Mouse (Mus musculus): ENCODE measurements at regions not wholly inside any gene's neighbourhood (a gene's known extent, or its start where the extent isn't known, plus 50 kb on each side); places are given as distances from the start of the nearest gene placed in this dataset.

DNA sequence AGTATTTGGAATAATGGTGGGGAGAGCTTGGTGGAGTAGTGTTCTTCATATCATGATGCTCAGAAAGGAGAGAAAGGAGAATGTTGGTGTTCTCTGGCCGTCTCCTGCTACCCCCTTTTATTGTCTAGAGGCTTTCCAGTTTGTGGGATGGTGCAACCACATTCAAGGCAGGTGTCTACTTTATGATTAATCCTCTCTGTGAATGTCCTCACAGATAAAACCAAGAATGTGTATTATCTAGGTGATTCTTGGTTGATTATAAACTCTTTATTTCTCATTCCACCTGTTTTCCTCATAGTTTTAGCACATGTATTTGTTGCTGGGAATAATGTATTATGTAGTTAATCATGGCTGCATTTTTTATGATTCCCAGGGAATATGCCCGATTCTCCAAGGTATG lies 910.9 kb upstream of the Lrrc6 start:
- Histone ChIP-seq H3K4me2 (ENCODE audit: low read depth, low read length) (no peak overlapping the region), H3K9ac (replicated peaks; ENCODE audit: low read depth, low read length) (no peak overlapping the region), H3K9me3 (replicated peaks; ENCODE audit: control insufficient read depth, low read length) (no peaks in the 10 kb centered on the region), H3K36me3 (replicated peaks; ENCODE audit: control insufficient read depth, insufficient read depth, low read length) (no peaks in the 10 kb centered on the region), H3K4me1 (ENCODE audit: control insufficient read depth, insufficient read depth) (no peaks in the 10 kb centered on the region), H3K27me3 (ENCODE audit: control insufficient read depth, insufficient read depth, low read length) (no peaks in the 10 kb centered on the region), H3K4me3 (ENCODE audit: low read depth, low read length) (no peak overlapping the region), H3K27ac (ENCODE audit: low read depth) (no peak overlapping the region)
- DNase-seq (ENCODE audit: low spot score) = no peak
- 82% methylated on average over 2 of the region's 2 CpGs for WGBS
- no peak for TF ChIP-seq EP300 (IDR thresholded peaks at IDR 0.05; ENCODE audit: low read depth)
- TF ChIP-seq CTCF (IDR thresholded peaks at IDR 0.05; ENCODE audit: low read depth) = no peak
- no peak for ATAC-seq (ENCODE audit: insufficient read depth, low read depth)

DNA sequence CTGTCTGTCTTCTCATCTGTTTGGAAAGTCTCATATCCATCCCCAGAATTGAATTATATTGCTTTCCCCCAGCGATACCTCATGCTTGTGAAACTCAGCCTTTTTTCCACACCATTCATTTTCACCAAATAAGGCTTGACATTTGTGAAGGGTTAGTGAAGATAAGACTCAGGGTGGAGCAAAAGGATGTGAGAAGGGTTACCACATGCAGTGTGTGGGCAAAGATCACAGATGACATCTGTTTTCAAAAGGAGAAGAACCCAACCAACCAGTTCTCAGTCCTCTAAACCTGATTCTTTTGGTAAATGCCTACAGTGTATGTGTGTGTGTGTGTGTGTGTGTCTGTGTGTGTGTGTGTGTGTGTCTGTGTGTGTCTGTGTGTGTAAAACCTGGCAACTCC lies 909.3 kb upstream of the Lrrc6 start:
- no peaks in the 10 kb centered on the region for H3K27me3 ChIP-seq (ENCODE audit: control insufficient read depth, insufficient read depth, low read length)
- no peaks in the 10 kb centered on the region for H3K36me3 ChIP-seq (replicated peaks; ENCODE audit: control insufficient read depth, insufficient read depth, low read length)
- no peak overlapping the region for H3K4me3 ChIP-seq (ENCODE audit: low read depth, low read length)
- no peak for DNase-seq (ENCODE audit: low spot score)
- no peaks in the 10 kb centered on the region for H3K9me3 ChIP-seq (replicated peaks; ENCODE audit: control insufficient read depth, low read length)
- ATAC-seq (ENCODE audit: insufficient read depth, low read depth) = no peak
- H3K4me2 ChIP-seq (ENCODE audit: low read depth, low read length) = no peak overlapping the region
- 0 out of 2 replicates have a peak, but pooled peaks cover 8% of the 10 kb centered on the region for H3K4me1 ChIP-seq (ENCODE audit: control insufficient read depth, insufficient read depth)
- 75% methylated on average over 1 of the region's 1 CpGs for WGBS
- H3K27ac ChIP-seq (ENCODE audit: low read depth) = no peak overlapping the region
- H3K9ac ChIP-seq (replicated peaks; ENCODE audit: low read depth, low read length) = no peak overlapping the region
- TF ChIP-seq EP300 (IDR thresholded peaks at IDR 0.05; ENCODE audit: low read depth) (no peak), CTCF (IDR thresholded peaks at IDR 0.05; ENCODE audit: low read depth) (no peak)

DNA sequence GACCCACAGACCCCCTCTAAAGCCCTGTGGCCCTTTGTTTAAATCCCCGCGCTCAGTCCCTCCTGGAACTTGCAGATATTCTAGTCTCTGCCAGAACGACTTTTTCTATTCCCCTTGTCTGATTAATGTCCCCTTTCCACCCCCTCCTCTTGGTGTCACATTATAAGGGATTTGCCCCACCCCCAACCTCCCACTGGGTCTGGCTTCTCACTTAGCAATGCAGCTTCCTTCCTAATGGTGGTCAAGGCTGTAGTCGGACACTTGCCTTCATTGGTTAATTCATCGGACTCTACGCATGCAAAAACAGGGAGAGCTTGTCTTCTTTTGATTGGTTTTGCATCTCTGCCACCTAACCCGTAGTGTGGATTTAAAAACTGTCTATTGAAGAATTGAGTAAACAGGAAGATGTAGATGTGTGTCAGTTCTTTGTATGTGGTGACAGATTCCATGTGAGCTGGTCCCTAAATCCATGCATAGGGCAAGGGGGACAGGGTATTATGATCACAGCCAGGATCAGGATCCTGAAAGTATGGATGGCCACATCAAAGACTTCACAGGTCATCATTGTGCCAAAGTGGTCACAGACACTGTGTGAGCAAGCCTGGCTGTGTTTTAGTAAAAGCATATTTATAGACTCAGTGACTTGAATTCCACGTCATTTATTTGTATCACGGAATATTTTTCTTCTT lies 908.3 kb upstream of the Lrrc6 start:
- no peak for TF ChIP-seq CTCF (IDR thresholded peaks at IDR 0.05; ENCODE audit: low read depth)
- no peak for TF ChIP-seq EP300 (IDR thresholded peaks at IDR 0.05; ENCODE audit: low read depth)
- Histone ChIP-seq H3K36me3 (replicated peaks; ENCODE audit: control insufficient read depth, insufficient read depth, low read length) (no peaks in the 10 kb centered on the region), H3K9me3 (replicated peaks; ENCODE audit: control insufficient read depth, low read length) (no peaks in the 10 kb centered on the region), H3K27me3 (ENCODE audit: control insufficient read depth, insufficient read depth, low read length) (no peaks in the 10 kb centered on the region), H3K9ac (replicated peaks; ENCODE audit: low read depth, low read length) (no peak overlapping the region), H3K4me1 (ENCODE audit: control insufficient read depth, insufficient read depth) (0 out of 2 replicates have a peak, but pooled peaks cover 8% of the 10 kb centered on the region), H3K4me2 (ENCODE audit: low read depth, low read length) (no peak overlapping the region), H3K27ac (ENCODE audit: low read depth) (no peak overlapping the region), H3K4me3 (ENCODE audit: low read depth, low read length) (no peak overlapping the region)
- ATAC-seq (ENCODE audit: insufficient read depth, low read depth) (no peak), DNase-seq (ENCODE audit: low spot score) (no peak)
- 72% methylated on average over 9 of the region's 9 CpGs for WGBS

- TF ChIP-seq EP300 (IDR thresholded peaks at IDR 0.05; ENCODE audit: low read depth) = no peak
- TF ChIP-seq CTCF (IDR thresholded peaks at IDR 0.05; ENCODE audit: low read depth) = no peak
- Histone ChIP-seq H3K27ac (ENCODE audit: low read depth) (no peak overlapping the region), H3K4me2 (ENCODE audit: low read depth, low read length) (no peak overlapping the region), H3K27me3 (ENCODE audit: control insufficient read depth, insufficient read depth, low read length) (no peaks in the 10 kb centered on the region), H3K9me3 (replicated peaks; ENCODE audit: control insufficient read depth, low read length) (no peaks in the 10 kb centered on the region), H3K36me3 (replicated peaks; ENCODE audit: control insufficient read depth, insufficient read depth, low read length) (no peaks in the 10 kb centered on the region), H3K9ac (replicated peaks; ENCODE audit: low read depth, low read length) (no peak overlapping the region), H3K4me3 (ENCODE audit: low read depth, low read length) (no peak overlapping the region), H3K4me1 (ENCODE audit: control insufficient read depth, insufficient read depth) (0 out of 2 replicates have a peak, but pooled peaks cover 8% of the 10 kb centered on the region)
- no peak for DNase-seq (ENCODE audit: low spot score)
- WGBS = 50% methylated on average over 2 of the region's 2 CpGs
- no peak for ATAC-seq (ENCODE audit: insufficient read depth, low read depth)
These were observed 906.5 kb upstream of the Lrrc6 start for GRCm38 (mm10) chr15:67407244-67407643.

GRCm38 (mm10) chr15:67405523-67405922 lies 904.8 kb upstream of the Lrrc6 start:
- ATAC-seq (ENCODE audit: insufficient read depth, low read depth) = peak; percentile 79
- Histone ChIP-seq H3K9ac (replicated peaks; ENCODE audit: low read depth, low read length) (no peak overlapping the region), H3K4me2 (ENCODE audit: low read depth, low read length) (no peak overlapping the region), H3K9me3 (replicated peaks; ENCODE audit: control insufficient read depth, low read length) (no peaks in the 10 kb centered on the region), H3K4me3 (ENCODE audit: low read depth, low read length) (no peak overlapping the region), H3K4me1 (ENCODE audit: control insufficient read depth, insufficient read depth) (0 out of 2 replicates have a peak, but pooled peaks cover 8% of the 10 kb centered on the region), H3K27ac (ENCODE audit: low read depth) (no peak overlapping the region), H3K27me3 (ENCODE audit: control insufficient read depth, insufficient read depth, low read length) (no peaks in the 10 kb centered on the region), H3K36me3 (replicated peaks; ENCODE audit: control insufficient read depth, insufficient read depth, low read length) (no peaks in the 10 kb centered on the region)
- TF ChIP-seq CTCF (IDR thresholded peaks at IDR 0.05; ENCODE audit: low read depth) (no peak), EP300 (IDR thresholded peaks at IDR 0.05; ENCODE audit: low read depth) (no peak)
- WGBS = 10% methylated on average over 2 of the region's 2 CpGs
- DNase-seq (ENCODE audit: low spot score) = peak; percentile 39

DNA sequence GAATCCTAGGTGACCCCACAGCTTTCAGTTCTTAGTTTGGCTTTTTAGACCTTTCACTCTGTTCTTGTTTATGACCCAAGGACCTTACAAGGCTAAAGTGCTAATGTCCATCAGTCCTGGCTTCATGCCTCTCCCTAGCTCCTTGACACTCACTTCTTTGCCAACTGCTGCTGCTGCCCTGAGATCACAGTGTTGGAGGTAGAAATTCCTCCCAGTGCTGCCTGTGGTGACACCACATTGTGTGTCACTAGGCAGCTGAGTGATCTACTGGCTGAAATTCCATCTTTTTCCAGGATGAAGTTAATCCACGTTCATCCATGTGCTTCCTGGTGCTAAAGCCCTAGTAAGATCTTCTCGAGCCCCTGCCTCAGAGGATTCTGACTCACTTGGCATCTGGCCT lies 904.3 kb upstream of the Lrrc6 start:
- ATAC-seq (ENCODE audit: insufficient read depth, low read depth) (peak; percentile 46; the same call in 1 of the 2 replicates), DNase-seq (ENCODE audit: low spot score) (no peak)
- Histone ChIP-seq H3K9me3 (replicated peaks; ENCODE audit: control insufficient read depth, low read length) (no peaks in the 10 kb centered on the region), H3K4me2 (ENCODE audit: low read depth, low read length) (no peak overlapping the region), H3K4me3 (ENCODE audit: low read depth, low read length) (no peak overlapping the region), H3K4me1 (ENCODE audit: control insufficient read depth, insufficient read depth) (0 out of 2 replicates have a peak, but pooled peaks cover 8% of the 10 kb centered on the region), H3K27me3 (ENCODE audit: control insufficient read depth, insufficient read depth, low read length) (no peaks in the 10 kb centered on the region), H3K27ac (ENCODE audit: low read depth) (peak overlapping the region; percentile 30; the same call in 1 of the 2 replicates), H3K9ac (replicated peaks; ENCODE audit: low read depth, low read length) (no peak overlapping the region), H3K36me3 (replicated peaks; ENCODE audit: control insufficient read depth, insufficient read depth, low read length) (no peaks in the 10 kb centered on the region)
- TF ChIP-seq EP300 (IDR thresholded peaks at IDR 0.05; ENCODE audit: low read depth) (no peak), CTCF (IDR thresholded peaks at IDR 0.05; ENCODE audit: low read depth) (no peak)
- WGBS = 40% methylated on average over 2 of the region's 2 CpGs

All from heart, postnatal 0 days (tissue).